Mouse (Mus musculus) myocyte (in vitro differentiated cells): ENCODE data around the gene BC005624.

Experiments
- MAX ChIP-seq: IDR thresholded peaks from one replicate; pipeline ENCODE4 v1.6.1; 2011; ENCODE audit warnings: low read depth, mild to moderate bottlenecking, control low read depth
- POLR2A ChIP-seq: IDR thresholded peaks from one replicate; pipeline ENCODE4 v1.6.1; 2011; ENCODE audit warnings: low read depth, mild to moderate bottlenecking, control low read depth, moderate library complexity; ENCODE audit not compliant: insufficient read length
- POLR2AphosphoS2 ChIP-seq: IDR thresholded peaks from one replicate; pipeline ENCODE4 v1.6.1; 2011; ENCODE audit warnings: low read depth, control low read depth; ENCODE audit not compliant: insufficient read length
- TCF12 ChIP-seq: IDR thresholded peaks from one replicate; pipeline ENCODE4 v1.6.1; 2011; ENCODE audit warnings: mild to moderate bottlenecking, control low read depth; ENCODE audit not compliant: poor library complexity, insufficient read depth, severe bottlenecking
- TCF3 ChIP-seq: IDR thresholded peaks from one replicate; pipeline ENCODE4 v1.6.1; 2011; ENCODE audit warnings: low read depth, control low read depth; ENCODE audit not compliant: insufficient read length
- USF1 ChIP-seq: IDR thresholded peaks from one replicate; pipeline ENCODE4 v1.6.1; 2011; ENCODE audit warnings: low read depth, mild to moderate bottlenecking, control low read depth, moderate library complexity

- TF ChIP-seq TCF3 (no peak), MAX (no peak), POLR2A (no peak), POLR2AphosphoS2 (no peak), USF1 (no peak), TCF12 (no peak)
Observed at GRCm38 (mm10) chr2:31002857-31003256, 20.9 kb upstream of the BC005624 start.
